Mouse (Mus musculus) G1E (cell line): ENCODE measurements around the gene Mapk11.

Experiments used
- CTCF ChIP-seq: IDR thresholded peaks from 2 replicates; pipeline ENCODE4 v1.5.1; 2012; ENCODE audit warnings: low read depth, low read length, inconsistent platforms, mixed read lengths
- GATA1 ChIP-seq: IDR thresholded peaks from 2 replicates; pipeline ENCODE4 v1.6.1; 2012; ENCODE audit warnings: borderline replicate concordance, low read length, inconsistent platforms, mixed read lengths
- GATA2 ChIP-seq: IDR thresholded peaks from 2 replicates; pipeline ENCODE4 v1.6.1; 2012; ENCODE audit warnings: low read depth, low read length, inconsistent platforms, borderline replicate concordance
- POLR2AphosphoS5 ChIP-seq: IDR thresholded peaks from 2 replicates; pipeline ENCODE4 v1.6.1; 2012; ENCODE audit warnings: low read depth, low read length, inconsistent platforms; ENCODE audit not compliant: insufficient replicate concordance
- TAL1 ChIP-seq: conservative IDR thresholded peaks from 2 replicates; pipeline ENCODE4 v1.6.1; 2012; ENCODE audit warnings: low read depth, low read length, inconsistent platforms, mixed read lengths

- peak; percentile 69 for TF ChIP-seq CTCF
- no peak for TF ChIP-seq GATA1
- no peak for TF ChIP-seq POLR2AphosphoS5
- TF ChIP-seq TAL1: no peak
- no peak for TF ChIP-seq GATA2
These were observed 8.5 kb upstream of the Mapk11 start for GRCm38 (mm10) chr15:89157954-89158353.
